Mouse (Mus musculus) hindbrain, embryonic 15.5 days (tissue): ENCODE measurements around the gene Pfas. TPM values are rescaled to one million over a fixed set of nuclear protein-coding genes. Genes with fewer than 3 reads are reported as not detected.
"Not testable (repeated sequence)": the region's sequence is repeated elsewhere in the genome, so short reads cannot be mapped to it uniquely, and the experiment has no call there.

Experiments used
- ATAC-seq: fragments of 200-750 bp; cut with Nextera tagmentation; 2 replicates; pipeline ENCODE4 v1.8.0; 2017; ENCODE audit warnings: low read depth, moderate number of reproducible peaks, moderate TSS enrichment; ENCODE audit not compliant: low FRiP score
- H3K27ac ChIP-seq: fragments of 300-500 bp; sonication (generic); replicated peaks from 2 replicates; pipeline ENCODE4 v1.5.1; 2015; ENCODE audit warnings: mild to moderate bottlenecking, inconsistent platforms
- H3K27me3 ChIP-seq: fragments of 300-500 bp; sonication (generic); 2 replicates; pipeline ENCODE4 v1.6.1; 2015; ENCODE audit warnings: control low read depth, inconsistent platforms
- H3K36me3 ChIP-seq: fragments of 300-500 bp; sonication (generic); 2 replicates; pipeline ENCODE4 v1.6.1; 2015; ENCODE audit warnings: control low read depth, inconsistent platforms
- H3K4me1 ChIP-seq: fragments of 300-500 bp; sonication (generic); replicated peaks from 2 replicates; pipeline ENCODE4 v1.6.1; 2015; ENCODE audit warnings: control low read depth, inconsistent platforms
- H3K4me2 ChIP-seq: fragments of 300-500 bp; sonication (generic); 2 replicates; pipeline ENCODE4 v1.6.1; 2015; ENCODE audit warnings: moderate library complexity, mild to moderate bottlenecking, inconsistent platforms
- H3K4me3 ChIP-seq: fragments of 300-500 bp; sonication (generic); 2 replicates; pipeline ENCODE4 v1.5.1; 2015; ENCODE audit warnings: mild to moderate bottlenecking, inconsistent platforms
- H3K9ac ChIP-seq: fragments of 300-500 bp; sonication (generic); 2 replicates; pipeline ENCODE4 v1.6.1; 2015; ENCODE audit warnings: inconsistent platforms
- H3K9me3 ChIP-seq: fragments of 300-500 bp; sonication (generic); 2 replicates; pipeline ENCODE4 v1.6.1; 2016; ENCODE audit warnings: control low read depth, inconsistent platforms
- WGBS: fragments of 180-500 bp; shearing (Covaris S2); methylation state at CpG from one replicate; pipeline ENCODE4 v1.1.7; 2015; 5-methylcytosine and 5-hydroxymethylcytosine counted together
- polyA plus RNA-seq: library from polyadenylated mRNA; unstranded; fragments of >200 nt; fragmentation: Nextera tagmentation; extraction: Ambion mirVana; gene quantifications from 2 replicates; pipeline ENCODE4 v1.2.1, GENCODE M21; 2015

Pfas gene
- polyA plus RNA-seq, 1 experiment from 2014 or later = 17.6 TPM

DNA sequence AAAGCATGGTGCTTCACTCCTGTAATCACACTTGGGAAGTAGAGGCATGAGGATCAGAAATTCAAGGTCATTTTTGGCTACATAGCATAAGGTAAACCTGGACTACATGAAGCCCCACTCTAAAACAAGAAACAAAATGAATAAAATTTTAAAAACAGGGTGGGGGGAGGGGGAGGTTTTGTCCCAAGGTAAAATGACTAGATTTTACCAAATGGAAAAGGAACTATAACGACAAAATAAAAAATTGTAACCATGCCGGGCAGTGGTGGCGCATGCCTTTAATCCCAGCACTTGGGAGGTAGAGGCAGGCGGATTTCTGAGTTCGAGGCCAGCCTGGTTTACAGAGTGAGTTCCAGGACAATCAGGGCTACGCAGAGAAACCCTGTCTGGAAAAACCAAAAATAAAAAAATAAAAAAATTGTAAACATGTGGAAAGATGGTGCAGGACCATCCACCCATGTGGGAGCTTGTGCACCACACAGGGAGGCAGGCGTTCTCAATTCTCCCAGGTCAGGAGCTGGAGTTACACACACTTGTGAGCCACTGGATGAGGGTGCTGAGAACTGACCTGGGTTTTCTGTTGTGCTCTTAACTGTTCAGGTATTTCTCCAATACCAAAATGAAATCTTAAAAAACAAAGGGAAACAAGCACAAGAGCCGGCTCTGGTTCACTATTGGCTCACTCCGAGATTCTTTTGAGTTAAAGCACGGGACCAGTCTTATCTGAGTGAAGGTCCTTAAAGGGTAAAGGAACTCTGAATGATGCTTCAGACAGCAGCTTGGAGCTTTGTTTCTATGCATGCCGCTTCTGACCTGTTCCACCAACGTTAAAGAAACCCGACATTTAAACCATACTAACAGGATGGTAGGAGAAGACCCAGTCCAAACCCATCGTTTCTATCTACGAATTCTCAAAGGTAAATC is 2.4 kb upstream of the Pfas start:
- ATAC-seq = no peak
- no peaks in the 10 kb centered on the region for H3K9me3 ChIP-seq
- no peaks in the 10 kb centered on the region for H3K27me3 ChIP-seq
- H3K4me2 ChIP-seq = peak overlapping the region; percentile 71; the same call in 1 of the 2 replicates
- H3K9ac ChIP-seq = no peak overlapping the region
- 93% methylated on average over 15 of the region's 15 CpGs for WGBS
- H3K36me3 ChIP-seq = no peaks in the 10 kb centered on the region
- peak overlapping the region; percentile 92; the same call in 1 of the 2 replicates for H3K27ac ChIP-seq
- H3K4me3 ChIP-seq = 0 out of 2 replicates have a peak overlapping the region, but pooled peaks have one; percentile 44
- H3K4me1 ChIP-seq = peaks cover 28% of the 10 kb centered on the region

DNA sequence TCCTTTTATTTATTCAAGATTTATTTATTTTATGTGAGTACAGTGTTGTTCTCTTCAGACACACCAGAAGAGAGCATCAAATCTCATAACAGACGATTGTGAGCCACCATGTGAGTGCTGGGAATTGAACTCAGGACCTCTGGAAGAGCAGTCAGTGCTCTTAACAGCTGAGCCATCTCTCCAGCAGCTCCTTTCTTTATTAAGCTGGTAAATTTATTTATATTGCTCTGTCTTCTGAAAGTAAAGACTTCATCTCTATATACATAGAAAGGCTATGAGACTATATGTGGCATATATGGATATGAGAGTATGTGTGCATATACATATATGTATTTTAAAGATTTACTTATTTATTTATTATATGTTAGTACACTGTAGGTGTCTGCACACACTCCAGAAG is 1.2 kb upstream of the Pfas start:
- no peaks in the 10 kb centered on the region for H3K27me3 ChIP-seq
- no peak overlapping the region for H3K27ac ChIP-seq
- 95% methylated on average over 1 of the region's 1 CpGs for WGBS
- no peak for ATAC-seq
- H3K4me2 ChIP-seq = no peak overlapping the region
- H3K36me3 ChIP-seq = no peaks in the 10 kb centered on the region
- H3K9ac ChIP-seq = no peak overlapping the region
- no peaks in the 10 kb centered on the region for H3K9me3 ChIP-seq
- H3K4me3 ChIP-seq = no peak overlapping the region
- peaks cover 24% of the 10 kb centered on the region for H3K4me1 ChIP-seq

DNA sequence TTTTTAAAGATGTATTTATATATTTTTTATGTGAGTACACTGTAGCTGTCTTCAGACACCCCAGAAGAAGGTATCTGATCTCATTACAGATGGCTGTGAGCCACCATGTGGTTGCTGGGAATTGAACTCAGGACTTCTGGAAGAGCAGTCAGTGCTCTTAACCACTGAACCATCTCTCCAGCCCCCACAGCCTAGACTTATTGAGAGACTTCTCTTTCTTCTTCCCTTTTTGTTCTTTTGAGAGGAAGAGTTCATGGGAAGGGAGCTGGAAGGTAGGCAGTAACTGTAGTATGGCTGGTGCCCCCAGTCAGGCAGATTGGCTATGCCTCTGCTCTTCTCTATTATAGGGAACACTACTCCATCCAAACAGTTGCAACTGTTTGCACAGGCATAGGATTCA is 1.7 kb downstream of the Pfas start:
- H3K27ac ChIP-seq, ATAC-seq, H3K4me2 ChIP-seq, H3K9me3 ChIP-seq, H3K9ac ChIP-seq, H3K4me3 ChIP-seq, H3K27me3 ChIP-seq: not testable (repeated sequence)
- peaks cover 13% of the 10 kb centered on the region for H3K36me3 ChIP-seq
- H3K4me1 ChIP-seq = peaks cover 22% of the 10 kb centered on the region

DNA sequence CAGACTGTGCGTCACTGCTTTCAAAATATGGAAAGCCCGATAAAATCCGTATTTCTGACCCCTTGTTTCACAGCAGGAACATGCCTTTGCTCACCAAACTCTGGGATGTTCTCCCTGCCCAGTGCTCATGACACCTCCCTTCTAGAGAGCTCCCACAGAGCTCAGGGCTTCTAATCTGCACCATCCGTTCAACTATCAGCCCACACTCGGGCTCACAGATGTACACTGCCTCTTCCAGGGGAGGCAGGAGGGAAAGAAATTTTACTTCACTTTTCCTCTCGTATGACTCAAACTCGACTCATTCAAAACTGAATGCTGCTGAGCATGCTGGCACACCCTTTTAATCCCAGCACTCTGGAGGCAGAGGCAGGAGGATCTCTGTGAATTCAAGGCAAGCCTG is 3.1 kb downstream of the Pfas start:
- no peak for ATAC-seq
- Histone ChIP-seq H3K27me3 (no peaks in the 10 kb centered on the region), H3K27ac (no peak overlapping the region), H3K9me3 (no peaks in the 10 kb centered on the region), H3K36me3 (peaks cover 26% of the 10 kb centered on the region), H3K9ac (no peak overlapping the region), H3K4me2 (no peak overlapping the region), H3K4me1 (peaks cover 13% of the 10 kb centered on the region), H3K4me3 (no peak overlapping the region)
- WGBS = 94% methylated on average over 7 of the region's 7 CpGs

DNA sequence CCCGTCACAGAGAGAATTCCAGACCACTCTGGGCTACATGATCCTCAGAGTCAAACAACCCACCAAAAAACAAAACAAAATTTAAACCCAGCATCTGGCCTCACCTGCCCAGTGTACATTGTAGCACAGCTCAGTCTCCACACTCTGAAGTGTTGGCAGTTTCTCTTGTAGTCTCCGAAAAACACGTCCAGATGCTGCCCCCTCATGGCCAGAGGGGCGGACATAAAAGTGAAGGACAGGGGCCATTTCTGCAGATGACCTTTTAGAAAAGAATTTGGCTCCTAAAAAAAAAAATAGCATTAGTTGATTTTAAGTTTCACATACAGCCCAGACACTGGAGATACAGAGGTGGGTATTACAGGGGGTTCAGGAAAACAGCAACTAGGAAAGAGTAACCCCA is 4.7 kb downstream of the Pfas start:
- no peak overlapping the region for H3K4me3 ChIP-seq
- H3K27ac ChIP-seq = no peak overlapping the region
- peaks cover 39% of the 10 kb centered on the region for H3K36me3 ChIP-seq
- H3K9me3 ChIP-seq = no peaks in the 10 kb centered on the region
- H3K9ac ChIP-seq = no peak overlapping the region
- WGBS = 66% methylated on average over 4 of the region's 4 CpGs
- H3K4me1 ChIP-seq = peaks cover 13% of the 10 kb centered on the region
- ATAC-seq = no peak
- H3K27me3 ChIP-seq = no peaks in the 10 kb centered on the region
- H3K4me2 ChIP-seq = no peak overlapping the region

DNA sequence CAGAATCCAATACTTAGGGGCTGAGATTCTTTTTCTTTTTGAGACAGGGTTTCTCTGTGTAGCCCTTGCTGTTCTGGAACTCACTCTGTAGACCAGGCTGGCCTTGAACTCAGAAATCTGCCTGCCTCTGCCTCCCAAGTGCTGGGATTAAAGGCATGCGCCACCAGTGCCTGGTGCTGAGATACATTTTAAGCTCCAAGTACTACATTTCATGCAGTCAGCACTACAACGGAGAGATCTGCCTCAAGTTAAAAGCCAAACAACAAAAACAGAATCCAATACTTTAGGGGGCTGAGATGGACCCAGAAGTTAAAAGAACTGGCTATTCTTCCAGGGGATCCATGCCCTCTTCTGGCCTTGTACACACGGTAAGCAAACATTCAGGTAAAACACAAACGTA is 5.5 kb downstream of the Pfas start:
- peaks cover 47% of the 10 kb centered on the region for H3K36me3 ChIP-seq

DNA sequence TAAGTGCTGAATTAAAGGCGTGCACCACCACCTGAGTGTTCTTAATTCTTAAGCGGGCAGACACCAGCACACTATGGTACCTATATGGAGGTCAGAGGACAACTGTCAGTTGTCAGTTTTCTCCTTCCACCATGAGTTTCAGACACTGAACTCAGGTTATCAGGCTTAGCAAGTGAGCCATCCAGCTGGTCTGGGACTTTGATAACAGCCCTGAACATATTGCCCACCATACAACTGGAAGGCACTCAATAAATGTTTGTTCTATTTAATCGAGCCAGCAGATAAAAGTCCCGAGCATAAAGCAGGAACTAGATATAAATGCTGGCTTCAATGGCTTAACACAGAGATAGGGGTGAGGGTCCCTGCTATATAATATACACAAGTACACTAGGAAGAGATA is 11.2 kb downstream of the Pfas start:
- no peak overlapping the region for H3K4me3 ChIP-seq
- H3K27me3 ChIP-seq = no peaks in the 10 kb centered on the region
- no peak overlapping the region for H3K4me2 ChIP-seq
- no peak for ATAC-seq
- no peak overlapping the region for H3K9ac ChIP-seq
- peaks cover 78% of the 10 kb centered on the region for H3K36me3 ChIP-seq
- no peaks in the 10 kb centered on the region for H3K4me1 ChIP-seq
- no peak overlapping the region for H3K27ac ChIP-seq
- no peaks in the 10 kb centered on the region for H3K9me3 ChIP-seq
- WGBS = 92% methylated on average over 4 of the region's 4 CpGs

More for the DNA sequence above, 5.5 kb downstream of the Pfas start:
- not testable (repeated sequence) for H3K4me3 ChIP-seq, H3K27me3 ChIP-seq, H3K4me2 ChIP-seq, ATAC-seq, H3K27ac ChIP-seq, H3K9me3 ChIP-seq, H3K9ac ChIP-seq
- peaks cover 11% of the 10 kb centered on the region for H3K4me1 ChIP-seq
- 97% methylated on average over 4 of the region's 4 CpGs for WGBS

DNA sequence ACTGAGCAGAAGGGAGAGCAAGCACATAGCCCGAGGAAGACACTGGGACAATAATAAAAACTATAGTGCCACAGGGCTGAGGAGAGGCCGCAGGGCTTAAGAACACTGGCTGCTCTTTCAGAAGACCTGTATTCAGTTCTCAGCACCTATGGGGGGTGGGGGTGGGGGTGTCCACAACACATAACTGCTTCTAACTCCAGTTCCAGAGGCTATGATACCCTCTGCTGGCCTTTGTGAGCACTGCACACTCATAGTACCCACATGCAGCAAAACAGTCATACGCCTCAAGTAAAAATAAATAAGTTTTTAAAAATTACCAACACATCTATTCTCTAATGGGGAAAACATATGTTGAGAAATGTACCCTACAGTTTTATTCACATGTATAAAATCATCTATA is 13.9 kb downstream of the Pfas start:
- Histone ChIP-seq H3K27ac (no peak overlapping the region), H3K4me2 (no peak overlapping the region), H3K27me3 (no peaks in the 10 kb centered on the region), H3K36me3 (peaks cover 73% of the 10 kb centered on the region), H3K4me1 (no peaks in the 10 kb centered on the region), H3K9me3 (no peaks in the 10 kb centered on the region), H3K9ac (no peak overlapping the region), H3K4me3 (no peak overlapping the region)
- no peak for ATAC-seq
- WGBS = 95% methylated on average over 3 of the region's 3 CpGs

DNA sequence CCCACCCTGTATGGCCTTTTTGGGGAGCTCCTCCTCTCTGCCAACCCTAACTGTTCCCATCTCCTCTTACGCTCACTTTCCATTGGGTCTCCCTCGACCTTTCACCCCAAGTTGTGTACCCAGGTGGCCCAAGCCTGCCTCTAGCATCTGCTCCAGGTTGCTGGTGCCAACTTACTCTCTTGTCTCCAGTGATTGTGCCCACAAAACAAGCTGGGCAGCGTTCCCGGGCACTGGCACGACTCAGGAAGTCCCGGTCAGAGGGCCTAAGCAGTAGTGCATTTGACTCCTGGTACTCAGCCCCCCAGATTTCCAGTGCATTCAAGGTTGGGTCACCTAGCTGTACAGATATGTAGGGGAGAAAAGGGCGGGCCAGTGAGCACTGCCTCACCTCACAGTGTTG is 15.1 kb downstream of the Pfas start:
- Histone ChIP-seq H3K4me1 (no peaks in the 10 kb centered on the region), H3K27ac (no peak overlapping the region), H3K4me3 (no peak overlapping the region), H3K4me2 (no peak overlapping the region), H3K9me3 (no peaks in the 10 kb centered on the region), H3K36me3 (peaks cover 62% of the 10 kb centered on the region), H3K9ac (no peak overlapping the region), H3K27me3 (no peaks in the 10 kb centered on the region)
- WGBS = 87% methylated on average over 7 of the region's 7 CpGs
- no peak for ATAC-seq

DNA sequence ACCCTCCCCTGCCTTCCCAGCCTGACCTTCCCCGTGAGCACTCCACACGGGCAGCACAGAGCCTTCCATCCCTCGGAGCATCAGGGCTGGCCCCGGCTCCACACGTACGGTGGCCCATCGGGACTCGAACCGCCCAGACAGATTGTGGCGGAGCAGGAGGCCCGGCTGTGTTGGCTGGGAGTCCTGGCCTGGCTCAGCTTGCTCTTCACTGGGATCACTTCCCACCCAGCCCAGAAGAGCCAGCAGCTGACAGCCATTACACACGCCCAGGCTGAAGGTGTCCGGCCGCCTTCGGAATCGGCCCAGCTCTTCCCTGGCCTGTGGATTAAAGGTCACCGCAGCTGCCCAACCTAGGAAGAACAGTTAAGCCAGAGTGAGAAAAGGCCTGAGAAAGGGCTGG is 19.9 kb downstream of the Pfas start:
- Histone ChIP-seq H3K36me3 (peaks cover 47% of the 10 kb centered on the region), H3K4me1 (no peaks in the 10 kb centered on the region)

DNA sequence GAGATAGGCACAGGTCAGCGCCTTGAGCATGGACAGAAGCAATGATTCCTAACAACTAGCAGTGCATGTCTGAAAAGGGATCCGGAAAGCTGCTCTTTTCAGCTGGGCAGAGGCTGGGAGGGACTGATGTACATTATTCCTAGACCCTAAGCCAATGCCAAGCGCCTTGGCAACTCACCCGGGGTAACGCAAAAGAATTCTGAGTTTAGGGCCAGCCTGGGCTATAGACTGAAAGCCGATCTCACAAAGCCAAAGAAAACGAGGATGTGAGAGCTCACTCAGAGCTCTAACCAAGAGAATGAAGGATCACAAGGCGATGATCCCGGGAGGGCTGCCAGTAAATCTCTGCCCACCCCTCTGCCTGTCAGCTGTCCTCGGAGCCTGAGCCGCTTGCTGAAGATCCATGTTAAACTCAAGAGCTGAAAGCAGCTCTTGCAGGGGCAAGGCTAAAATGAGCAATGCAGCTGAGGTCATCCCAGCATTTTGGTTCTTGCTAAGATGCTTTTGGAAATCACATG is 20.8 kb downstream of the Pfas start:
- H3K4me1 ChIP-seq = no peaks in the 10 kb centered on the region
- H3K27me3 ChIP-seq = no peaks in the 10 kb centered on the region
- no peak for ATAC-seq
- 78% methylated on average over 11 of the region's 11 CpGs for WGBS
- H3K27ac ChIP-seq = 0 out of 2 replicates have a peak overlapping the region, but pooled peaks have one; percentile 22
- H3K36me3 ChIP-seq = peaks cover 42% of the 10 kb centered on the region
- H3K9ac ChIP-seq = no peak overlapping the region
- no peak overlapping the region for H3K4me2 ChIP-seq
- H3K9me3 ChIP-seq = no peaks in the 10 kb centered on the region
- no peak overlapping the region for H3K4me3 ChIP-seq

More for the DNA sequence above, 19.9 kb downstream of the Pfas start:
- Histone ChIP-seq H3K27ac (no peak overlapping the region), H3K9me3 (no peaks in the 10 kb centered on the region), H3K4me2 (no peak overlapping the region), H3K9ac (no peak overlapping the region), H3K27me3 (no peaks in the 10 kb centered on the region), H3K4me3 (no peak overlapping the region)
- ATAC-seq = no peak
- 91% methylated on average over 17 of the region's 17 CpGs for WGBS

DNA sequence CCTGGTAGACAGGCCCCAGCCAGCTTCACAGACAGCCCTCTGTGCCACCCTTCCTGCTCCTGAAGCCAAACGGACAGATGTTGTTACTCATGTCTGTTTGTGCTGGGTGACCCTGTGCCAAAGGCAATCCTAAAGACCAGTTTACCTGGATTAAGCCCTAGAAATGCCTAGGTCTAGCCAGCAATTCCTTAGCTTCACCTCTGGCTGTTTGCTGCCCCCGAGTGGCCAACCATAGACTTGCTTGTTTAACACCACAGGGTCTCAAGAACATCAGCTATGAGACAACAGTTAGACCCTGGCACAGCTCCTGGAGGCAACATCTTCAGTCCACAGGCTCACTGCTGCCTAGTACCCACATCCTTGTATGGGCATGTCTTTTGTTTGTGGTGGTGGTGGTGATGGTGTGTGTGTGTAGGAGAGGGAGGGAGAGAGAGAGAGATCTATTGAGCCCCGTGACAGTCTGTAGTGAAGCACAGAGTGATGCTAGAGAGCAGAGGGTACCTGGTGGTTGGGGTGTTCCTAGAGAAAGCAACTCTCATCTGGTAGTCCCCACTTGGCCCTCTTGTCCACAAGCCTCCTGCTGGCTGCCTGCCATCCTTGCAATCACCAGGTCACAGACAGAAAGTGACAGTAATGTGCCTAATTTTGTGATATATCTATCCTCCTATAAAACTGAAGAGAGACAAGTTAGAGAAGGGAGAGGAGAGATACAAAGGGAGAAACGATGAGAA is 25.5 kb downstream of the Pfas start:
- ATAC-seq = peak; percentile 75
- H3K36me3 ChIP-seq = peaks cover 16% of the 10 kb centered on the region
- H3K27me3 ChIP-seq = no peaks in the 10 kb centered on the region
- H3K9ac ChIP-seq = no peak overlapping the region
- no peak overlapping the region for H3K4me3 ChIP-seq
- no peak overlapping the region for H3K27ac ChIP-seq
- H3K9me3 ChIP-seq = no peaks in the 10 kb centered on the region
- H3K4me1 ChIP-seq = no peaks in the 10 kb centered on the region
- 26% methylated on average over 4 of the region's 4 CpGs for WGBS
- H3K4me2 ChIP-seq = no peak overlapping the region
